Mouse (Mus musculus) forebrain, embryonic 15.5 days (tissue): ENCODE data around the gene Pml. TPM values are rescaled to one million over a fixed set of nuclear protein-coding genes. Genes with fewer than 3 reads are reported as not detected.

Source experiments
- ATAC-seq: fragments of 200-750 bp; cut with Nextera tagmentation; replicated peaks from 2 replicates; pipeline ENCODE4 v1.8.0; 2017; ENCODE audit warnings: mild to moderate bottlenecking, moderate TSS enrichment, moderate library complexity
- H3K27ac ChIP-seq: fragments of 300-500 bp; sonication (generic); replicated peaks from 2 replicates; pipeline ENCODE4 v1.5.1; 2015; ENCODE audit warnings: mild to moderate bottlenecking, inconsistent platforms
- H3K27me3 ChIP-seq: fragments of 300-500 bp; sonication (generic); 2 replicates; pipeline ENCODE4 v1.6.1; 2015; ENCODE audit warnings: inconsistent platforms
- H3K36me3 ChIP-seq: fragments of 300-500 bp; sonication (generic); 2 replicates; pipeline ENCODE4 v1.6.1; 2015; ENCODE audit warnings: mild to moderate bottlenecking, inconsistent platforms
- H3K4me1 ChIP-seq: fragments of 300-500 bp; sonication (generic); 2 replicates; pipeline ENCODE4 v1.6.1; 2015; ENCODE audit warnings: inconsistent platforms
- H3K4me2 ChIP-seq: fragments of 300-500 bp; sonication (generic); replicated peaks from 2 replicates; pipeline ENCODE4 v1.6.1; 2015; ENCODE audit warnings: mild to moderate bottlenecking, inconsistent platforms
- H3K4me3 ChIP-seq: fragments of 300-500 bp; sonication (generic); 2 replicates; pipeline ENCODE4 v1.5.1; 2015; ENCODE audit warnings: mild to moderate bottlenecking, inconsistent platforms
- H3K9ac ChIP-seq: fragments of 300-500 bp; sonication (generic); replicated peaks from 2 replicates; pipeline ENCODE4 v1.6.1; 2015; ENCODE audit warnings: mild to moderate bottlenecking, inconsistent platforms
- H3K9me3 ChIP-seq: fragments of 300-500 bp; sonication (generic); 2 replicates; pipeline ENCODE4 v1.6.1; 2016; ENCODE audit warnings: inconsistent platforms
- WGBS: fragments of 180-500 bp; shearing (Covaris S2); methylation state at CpG from one replicate; pipeline ENCODE4 v1.1.7; 2015; ENCODE audit warnings: mixed read lengths; 5-methylcytosine and 5-hydroxymethylcytosine counted together
- polyA plus RNA-seq: library from polyadenylated mRNA; unstranded; fragments of >200 nt; fragmentation: Nextera tagmentation; extraction: Ambion mirVana; gene quantifications from 2 replicates; pipeline ENCODE4 v1.2.1, GENCODE M21; 2015

Pml gene
- polyA plus RNA-seq, 1 experiment from 2014 or later: 7.5 TPM

DNA sequence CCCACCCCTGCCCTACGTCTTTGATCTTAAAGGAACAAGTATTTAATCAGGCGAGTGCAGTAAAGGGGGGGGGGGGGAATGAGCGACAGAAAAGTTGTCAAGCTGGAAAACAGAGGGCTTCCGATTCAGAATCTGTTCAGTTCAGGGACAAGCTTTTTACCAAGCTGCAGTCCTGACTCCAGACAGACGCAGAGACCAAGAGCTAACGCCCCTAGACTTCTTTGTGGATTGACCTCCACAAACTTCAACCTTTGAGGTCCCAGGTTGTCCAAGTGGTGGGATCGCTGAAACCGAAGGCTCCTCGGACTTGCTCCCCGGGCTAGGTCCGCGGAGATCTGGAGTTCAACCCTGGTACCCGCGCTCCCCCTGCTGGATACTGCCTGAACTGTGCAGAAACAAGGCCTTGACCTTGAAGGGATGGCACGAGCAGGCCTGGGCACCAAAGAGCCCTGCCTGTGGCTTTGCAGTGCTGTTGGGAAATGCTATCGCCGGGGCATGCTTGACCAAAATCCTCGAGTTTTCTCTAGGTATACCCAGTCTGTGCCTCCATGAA is 45.1 kb downstream of the Pml start:
- H3K9ac ChIP-seq: peak overlapping the region; percentile 70
- no peaks in the 10 kb centered on the region for H3K36me3 ChIP-seq
- peak overlapping the region; percentile 97 for H3K27ac ChIP-seq
- H3K4me2 ChIP-seq: peak overlapping the region; percentile 77
- H3K4me1 ChIP-seq: peaks cover 69% of the 10 kb centered on the region
- peaks cover 18% of the 10 kb centered on the region; the same call in 1 of the 2 replicates for H3K27me3 ChIP-seq
- peak; percentile 24; the same call in 1 of the 2 replicates for ATAC-seq
- no peaks in the 10 kb centered on the region for H3K9me3 ChIP-seq
- 3% methylated on average over 18 of the region's 18 CpGs for WGBS
- peak overlapping the region; percentile 54 for H3K4me3 ChIP-seq

DNA sequence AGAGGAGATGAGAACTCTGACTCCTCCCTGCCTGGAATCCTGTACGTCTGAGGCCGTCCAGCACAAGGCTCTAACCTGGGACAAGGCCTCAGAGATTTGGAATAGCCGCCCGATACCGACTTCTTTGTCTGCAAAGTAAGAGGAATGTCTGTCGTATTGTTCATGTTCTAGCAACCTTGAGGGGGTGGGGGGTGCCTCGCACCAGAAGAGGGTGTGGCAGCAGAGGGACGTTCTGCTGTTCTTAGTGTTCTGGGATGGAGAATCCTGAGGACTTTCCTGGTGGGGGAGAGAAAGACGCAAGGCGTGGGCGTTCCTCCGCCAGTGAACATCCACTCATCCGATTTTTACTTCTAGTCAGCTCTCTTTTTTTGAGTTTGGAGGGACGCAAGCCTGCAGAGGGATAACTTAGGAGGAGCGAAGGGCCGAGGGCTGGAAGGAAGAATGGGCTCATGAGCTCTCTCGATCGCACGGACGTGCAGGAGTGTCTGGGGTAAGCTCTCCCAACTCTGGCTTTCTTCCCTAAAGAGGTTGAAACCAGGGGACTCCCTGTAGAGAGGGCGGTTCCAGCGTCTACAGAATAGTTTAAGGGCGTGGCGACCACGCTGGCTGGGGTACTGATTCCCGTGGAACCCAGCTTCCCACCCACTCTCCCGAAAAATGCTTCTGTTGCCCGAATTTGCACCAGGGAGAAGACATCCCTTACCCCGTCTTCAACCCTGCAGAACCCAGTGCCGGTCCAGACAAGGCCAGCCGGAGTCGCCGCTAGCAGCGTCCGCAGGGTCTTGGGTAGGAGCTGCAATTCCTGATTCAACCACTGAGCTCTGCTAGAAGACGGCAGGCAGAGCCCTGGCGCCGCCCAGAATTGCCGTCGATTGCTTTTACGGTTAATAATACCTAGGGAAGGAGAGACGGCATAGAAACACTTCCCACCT is 45.8 kb downstream of the Pml start, which contains the start of the genes Islr and Islr2:
Islr (minus strand) TSS at position 791 of the 932 bp plus-strand sequence.
Islr2 (minus strand) TSS at position 804 of the 932 bp plus-strand sequence.
- H3K36me3 ChIP-seq: no peaks in the 10 kb centered on the region
- peak within 1 kb of the TSS; percentile 97 for H3K27ac ChIP-seq
- WGBS: 2% methylated on average over 42 of the region's 42 CpGs
- H3K4me2 ChIP-seq: peak within 1 kb of the TSS; percentile 77
- no peaks in the 10 kb centered on the region for H3K9me3 ChIP-seq
- peak; percentile 46 for ATAC-seq
- peaks cover 24% of the 10 kb centered on the region; the same call in 1 of the 2 replicates for H3K27me3 ChIP-seq
- H3K4me3 ChIP-seq: peak within 1 kb of the TSS; percentile 54
- peak within 1 kb of the TSS; percentile 70 for H3K9ac ChIP-seq
- peaks cover 73% of the 10 kb centered on the region for H3K4me1 ChIP-seq

DNA sequence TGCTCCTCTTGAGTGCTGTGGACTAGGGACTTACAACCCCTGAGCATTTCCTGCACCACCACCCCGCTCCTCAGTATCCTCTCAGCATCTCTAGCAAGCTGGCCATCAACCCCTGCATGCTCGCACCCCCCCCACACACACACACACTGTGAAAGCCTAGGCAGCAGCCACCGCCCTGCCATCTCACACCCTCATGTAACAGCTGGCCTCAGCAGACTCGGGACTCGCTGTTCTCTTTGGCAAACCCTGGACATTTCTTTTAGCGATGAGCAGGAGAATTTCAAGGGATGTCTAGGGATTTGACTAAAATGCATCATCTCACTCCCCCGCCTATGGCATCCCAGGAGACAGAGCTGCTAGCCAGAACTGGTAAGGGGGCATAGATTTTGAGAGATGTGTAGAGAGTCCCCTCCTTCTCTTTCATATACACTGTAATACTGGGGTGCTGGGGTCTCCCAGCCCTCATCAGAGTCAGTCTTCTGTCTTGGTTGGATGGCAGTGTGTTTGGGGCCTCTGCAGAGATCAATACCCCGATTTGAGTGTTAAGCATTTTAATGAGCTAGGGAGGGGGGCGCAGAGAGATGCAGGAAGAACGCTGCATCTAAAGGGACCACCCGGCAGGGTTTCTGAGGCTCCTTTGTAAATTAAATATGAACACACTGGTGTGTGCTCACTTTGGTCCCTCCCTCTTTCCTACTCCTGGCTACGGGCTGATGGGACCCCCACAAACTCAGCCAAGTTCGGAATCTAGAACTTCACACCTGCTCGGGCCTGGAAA is 46.7 kb downstream of the Pml start:
- Histone ChIP-seq H3K9ac (peak overlapping the region; percentile 70), H3K4me2 (peak overlapping the region; percentile 77), H3K9me3 (no peaks in the 10 kb centered on the region), H3K4me3 (peak overlapping the region; percentile 54), H3K36me3 (no peaks in the 10 kb centered on the region), H3K27me3 (peaks cover 33% of the 10 kb centered on the region; the same call in 1 of the 2 replicates), H3K27ac (peak overlapping the region; percentile 97), H3K4me1 (peaks cover 82% of the 10 kb centered on the region)
- WGBS: 5% methylated on average over 14 of the region's 14 CpGs
- no peak for ATAC-seq

DNA sequence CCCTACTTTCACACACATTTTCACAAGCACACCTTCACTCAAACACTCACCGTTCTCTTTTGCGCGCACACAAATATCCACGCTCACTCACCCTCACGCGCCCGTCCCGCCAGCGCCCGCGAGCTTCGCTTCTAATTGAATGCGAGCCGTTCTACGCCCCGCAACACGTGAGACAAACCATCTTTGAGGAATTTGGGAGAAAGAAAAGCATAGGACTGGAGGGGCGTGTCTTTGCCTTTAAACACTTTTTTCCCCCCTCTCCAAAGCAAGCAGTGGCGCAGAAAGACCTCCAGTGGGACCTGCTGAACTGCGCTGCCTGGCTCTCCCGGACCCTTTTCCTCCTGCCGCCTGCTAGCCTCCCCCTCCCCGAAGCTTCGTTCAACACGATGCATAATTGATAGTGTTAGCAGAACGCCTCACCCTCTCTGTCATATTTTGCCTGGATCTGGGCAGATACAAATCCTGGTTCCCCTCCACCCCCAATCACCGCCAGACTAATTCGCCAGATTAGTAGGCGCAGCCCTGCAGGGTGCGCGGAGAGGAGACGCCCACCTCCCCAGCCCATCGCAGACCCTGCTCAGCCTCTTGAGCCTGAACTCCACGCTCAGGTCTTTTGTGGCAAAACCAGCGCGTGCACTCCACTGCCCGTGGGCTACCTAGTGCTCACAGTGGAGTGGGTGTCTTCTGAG is 47.6 kb downstream of the Pml start:
- peaks cover 85% of the 10 kb centered on the region for H3K4me1 ChIP-seq
- peak overlapping the region; percentile 54 for H3K4me3 ChIP-seq
- peak overlapping the region; percentile 97 for H3K27ac ChIP-seq
- H3K36me3 ChIP-seq: no peaks in the 10 kb centered on the region
- peak; percentile 15; the same call in 1 of the 2 replicates for ATAC-seq
- peak overlapping the region; percentile 70 for H3K9ac ChIP-seq
- H3K27me3 ChIP-seq: peaks cover 40% of the 10 kb centered on the region; the same call in 1 of the 2 replicates
- no peaks in the 10 kb centered on the region for H3K9me3 ChIP-seq
- under 1% methylated on average over 37 of the region's 37 CpGs for WGBS
- H3K4me2 ChIP-seq: peak overlapping the region; percentile 77

DNA sequence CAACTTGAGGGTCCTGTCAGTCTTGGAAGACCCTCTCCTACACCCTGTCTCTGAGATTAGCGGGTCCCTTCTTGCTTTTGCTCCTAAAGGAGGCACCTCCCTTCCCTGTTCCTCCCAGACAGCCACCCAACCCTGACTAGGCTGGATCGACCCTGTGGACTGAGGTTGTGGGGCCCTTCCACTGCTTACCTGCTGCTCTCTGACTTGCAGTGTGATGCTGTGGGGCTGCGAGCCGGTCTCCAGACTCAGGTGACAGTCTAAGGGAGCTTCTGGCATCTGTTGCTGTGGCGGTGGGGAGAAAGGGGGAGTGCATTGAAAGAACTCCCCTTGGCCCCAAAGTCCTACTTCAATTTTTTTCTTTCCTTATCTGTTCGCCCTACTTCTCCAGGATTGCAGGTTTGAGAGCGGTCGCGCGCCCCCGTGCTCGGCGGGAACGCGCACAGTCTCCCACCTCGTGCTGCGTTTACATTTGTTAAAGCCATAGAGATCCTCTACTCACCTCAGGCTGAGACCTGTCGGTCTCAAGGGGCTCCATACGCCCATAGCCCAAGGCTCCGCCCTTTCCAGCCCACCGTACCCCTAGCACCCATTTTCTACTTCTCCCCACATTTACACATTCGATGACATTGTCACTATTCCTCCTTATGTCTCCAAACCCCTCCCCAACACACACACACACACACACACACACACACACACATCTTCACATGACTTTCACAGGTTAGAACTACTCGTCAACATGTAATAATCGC is 48.3 kb downstream of the Pml start:
- peaks cover 85% of the 10 kb centered on the region for H3K4me1 ChIP-seq
- peaks cover 42% of the 10 kb centered on the region; the same call in 1 of the 2 replicates for H3K27me3 ChIP-seq
- H3K9me3 ChIP-seq: no peaks in the 10 kb centered on the region
- 1% methylated on average over 24 of the region's 24 CpGs for WGBS
- ATAC-seq: 0 out of 2 replicates have a peak, but pooled peaks have one; percentile 17
- H3K9ac ChIP-seq: peak overlapping the region; percentile 70
- peak overlapping the region; percentile 77 for H3K4me2 ChIP-seq
- H3K27ac ChIP-seq: peak overlapping the region; percentile 97
- H3K36me3 ChIP-seq: no peaks in the 10 kb centered on the region
- peak overlapping the region; percentile 54 for H3K4me3 ChIP-seq

DNA sequence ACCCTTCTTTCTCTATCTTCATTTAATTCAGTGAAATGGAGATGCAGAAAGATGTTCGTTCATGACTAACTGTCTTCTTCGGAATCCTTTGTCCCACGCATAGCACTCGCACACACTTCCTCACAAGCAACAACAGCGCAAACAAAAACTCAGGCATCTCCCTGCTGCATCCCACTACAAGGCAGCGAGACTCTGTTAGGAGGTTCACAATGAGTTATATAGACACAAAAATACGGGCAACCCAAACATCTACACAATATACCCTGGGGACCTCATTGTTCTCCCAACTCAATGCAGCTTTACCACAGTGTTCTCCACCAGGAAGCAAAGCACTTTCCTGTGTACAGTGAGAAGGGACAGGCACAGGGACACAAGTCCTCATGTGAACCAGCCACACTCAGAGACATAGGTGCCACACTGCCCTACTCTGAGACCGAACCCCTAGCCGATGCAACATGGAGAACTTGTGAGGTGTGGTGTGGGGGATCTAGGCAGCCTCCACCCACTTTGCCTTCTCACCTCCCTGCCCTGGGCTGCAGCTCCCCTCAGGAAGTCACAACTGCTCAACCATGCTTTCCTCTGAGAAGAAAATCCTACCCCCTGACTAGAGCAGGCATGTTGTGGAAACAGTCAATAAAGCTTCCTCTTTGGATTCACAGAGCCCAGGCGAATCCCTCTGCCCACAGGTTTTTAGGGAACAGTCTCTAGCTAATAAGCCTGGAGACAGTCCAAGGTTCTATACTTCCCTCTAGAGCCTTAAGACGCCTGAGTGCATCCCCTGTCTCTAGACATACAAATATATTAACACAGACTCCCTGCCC is 49.1 kb downstream of the Pml start:
- no peaks in the 10 kb centered on the region for H3K9me3 ChIP-seq
- peak overlapping the region; percentile 54 for H3K4me3 ChIP-seq
- WGBS: 9% methylated on average over 11 of the region's 11 CpGs
- H3K27ac ChIP-seq: peak overlapping the region; percentile 97
- peak overlapping the region; percentile 77 for H3K4me2 ChIP-seq
- peak overlapping the region; percentile 70 for H3K9ac ChIP-seq
- H3K27me3 ChIP-seq: peaks cover 42% of the 10 kb centered on the region; the same call in 1 of the 2 replicates
- H3K4me1 ChIP-seq: peaks cover 85% of the 10 kb centered on the region
- no peak for ATAC-seq
- H3K36me3 ChIP-seq: no peaks in the 10 kb centered on the region

DNA sequence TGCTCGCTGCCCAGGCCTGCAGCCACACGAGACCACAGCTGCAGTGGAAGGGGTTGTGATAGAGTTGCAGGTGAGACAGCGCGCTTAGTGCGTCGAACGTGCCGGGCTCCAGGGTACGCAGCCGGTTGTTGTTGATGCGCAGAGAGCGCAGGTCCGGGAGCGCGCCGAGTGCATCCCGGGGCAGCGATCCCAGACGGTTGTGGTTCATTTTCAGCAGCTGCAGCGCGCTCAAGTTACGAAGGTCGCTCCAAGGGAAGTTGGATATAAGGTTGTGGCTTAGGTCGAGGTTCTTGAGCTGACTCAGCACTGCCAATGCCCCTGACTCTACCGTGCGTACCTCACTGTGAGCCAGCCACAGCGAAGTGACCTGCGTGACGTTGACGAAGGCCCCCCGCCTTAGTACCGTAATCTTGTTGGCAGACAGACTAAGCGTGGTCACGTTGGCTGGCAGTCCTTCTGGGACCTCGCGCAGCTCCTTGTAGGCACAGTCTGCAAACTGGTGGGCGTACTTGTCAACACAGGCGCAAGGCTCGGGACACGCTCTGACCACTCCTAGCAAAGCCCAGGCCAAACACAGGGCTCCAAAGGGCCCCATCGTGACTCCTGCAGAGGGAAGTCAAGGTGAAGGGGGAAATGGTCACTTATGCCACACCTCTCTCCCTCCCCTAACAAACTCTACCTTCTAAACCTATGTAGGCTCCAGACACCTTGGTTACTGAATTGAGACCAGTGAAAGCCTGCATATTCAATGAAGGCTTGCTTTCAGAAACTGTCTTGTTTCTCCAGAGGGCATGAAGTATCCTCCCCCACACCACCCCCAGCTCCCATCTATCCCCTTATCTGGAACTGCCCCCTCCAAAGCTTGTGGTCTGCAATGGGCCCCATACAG is 50.0 kb downstream of the Pml start:
- Histone ChIP-seq H3K4me2 (peak overlapping the region; percentile 77), H3K4me3 (peak overlapping the region; percentile 54), H3K27ac (peak overlapping the region; percentile 97), H3K36me3 (no peaks in the 10 kb centered on the region), H3K27me3 (peaks cover 42% of the 10 kb centered on the region; the same call in 1 of the 2 replicates), H3K4me1 (peaks cover 80% of the 10 kb centered on the region), H3K9me3 (no peaks in the 10 kb centered on the region), H3K9ac (peak overlapping the region; percentile 70)
- 2% methylated on average over 41 of the region's 41 CpGs for WGBS
- ATAC-seq: no peak

DNA sequence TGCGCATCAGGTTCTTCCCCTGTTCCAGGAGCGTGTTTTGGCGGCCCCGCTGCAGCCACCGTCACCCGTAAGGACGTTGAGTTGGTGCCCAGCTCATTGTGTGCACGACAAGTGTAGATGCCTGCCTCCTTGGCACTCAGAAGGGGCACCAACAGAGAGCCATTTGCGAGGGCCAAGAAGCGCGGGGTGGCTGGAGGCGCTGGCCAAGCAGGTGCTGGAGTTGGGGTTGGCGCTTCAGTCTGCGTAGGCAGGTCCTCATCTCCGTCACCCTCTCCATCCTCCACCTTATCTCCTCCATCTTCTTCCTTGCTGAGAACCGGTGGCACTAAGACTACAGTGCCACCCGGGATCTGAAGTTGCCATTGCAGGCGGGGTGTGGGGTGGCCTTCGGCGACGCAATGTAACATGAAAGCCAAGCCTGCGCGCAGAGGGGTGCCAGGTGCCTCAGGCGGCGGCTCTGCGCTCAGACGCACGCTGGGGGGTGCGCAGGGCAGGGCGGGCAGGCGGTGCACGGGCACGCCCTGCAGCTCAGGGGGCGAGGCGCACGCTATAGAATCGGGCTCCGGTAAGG is 50.7 kb downstream of the Pml start:
- Histone ChIP-seq H3K36me3 (no peaks in the 10 kb centered on the region), H3K9ac (peak overlapping the region; percentile 70), H3K4me1 (peaks cover 81% of the 10 kb centered on the region), H3K4me3 (peak overlapping the region; percentile 54), H3K27me3 (peaks cover 42% of the 10 kb centered on the region; the same call in 1 of the 2 replicates), H3K27ac (peak overlapping the region; percentile 97), H3K4me2 (peak overlapping the region; percentile 77), H3K9me3 (no peaks in the 10 kb centered on the region)
- 4% methylated on average over 38 of the region's 38 CpGs for WGBS
- ATAC-seq: no peak
